Mouse (Mus musculus) ES-E14 (cell line): ENCODE results near the gene Sfrp5.

ENCODE experiments used
- CHD2 ChIP-seq: IDR thresholded peaks from 2 replicates; pipeline ENCODE4 v1.6.1; 2014; ENCODE audit warnings: mild to moderate bottlenecking, low read depth, low read length, inconsistent platforms
- HCFC1 ChIP-seq: IDR thresholded peaks from 2 replicates; pipeline ENCODE4 v1.6.1; 2012; ENCODE audit warnings: low read length, inconsistent platforms, borderline replicate concordance; ENCODE audit not compliant: insufficient read depth
- MAFK ChIP-seq: IDR thresholded peaks from 2 replicates; pipeline ENCODE4 v1.6.1; 2014; ENCODE audit warnings: mild to moderate bottlenecking, low read depth, low read length, inconsistent platforms; ENCODE audit not compliant: insufficient read depth
- ZC3H11A ChIP-seq: IDR thresholded peaks from 2 replicates; pipeline ENCODE4 v1.6.1; 2012; ENCODE audit warnings: low read depth, mild to moderate bottlenecking, inconsistent platforms, low read length, borderline replicate concordance
- ZNF384 ChIP-seq: IDR thresholded peaks from 2 replicates; pipeline ENCODE4 v1.6.1; 2012; ENCODE audit warnings: low read depth, low read length, inconsistent platforms

DNA sequence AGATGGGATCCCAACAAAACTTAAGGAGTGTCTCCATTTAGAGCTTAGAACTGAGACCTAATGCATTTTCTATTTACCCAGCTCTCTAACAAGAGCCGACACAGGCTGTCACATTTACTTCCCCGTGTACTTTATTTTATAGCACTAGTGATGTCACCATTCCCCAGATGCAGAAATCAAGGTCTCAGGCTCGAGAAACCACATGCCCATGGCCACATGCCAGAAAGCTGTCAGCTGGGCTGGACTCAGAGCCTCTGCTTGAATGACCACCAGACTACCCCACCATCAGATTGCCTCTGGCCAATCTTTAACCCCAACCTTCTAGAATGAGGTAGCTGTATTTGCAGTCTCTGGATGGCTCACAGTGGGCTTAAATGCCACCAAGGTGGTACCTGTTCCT is 41.3 kb upstream of the Sfrp5 start:
- TF ChIP-seq ZC3H11A (no peak), ZNF384 (no peak), HCFC1 (no peak), MAFK (no peak), CHD2 (no peak)
